Mouse (Mus musculus): ENCODE data around the gene Ccdc86. TPM values are rescaled to one million over a fixed set of nuclear protein-coding genes. Genes with fewer than 3 reads are reported as not detected.

Ccdc86 gene
- polyA plus RNA-seq, 1 experiment from 2014 or later, result 12.5 TPM

GRCm38 (mm10) chr19:10926123-10926621 is 22.9 kb downstream of the Ccdc86 start:
- H3K36me3 ChIP-seq (ENCODE audit: control insufficient read depth, insufficient read depth, low read length), result no peaks in the 10 kb centered on the region
- no peaks in the 10 kb centered on the region for H3K9me3 ChIP-seq (ENCODE audit: control insufficient read depth, low read length)
- DNase-seq, result peak; percentile 30
- no peak overlapping the region for H3K27ac ChIP-seq (replicated peaks; ENCODE audit: low read depth, low read length)
- ATAC-seq (ENCODE audit: low FRiP score, low TSS enrichment), result no peak
- 6% methylated on average over 6 of the region's 6 CpGs for WGBS
- no peak overlapping the region for H3K4me3 ChIP-seq (replicated peaks; ENCODE audit: low read depth, low read length)
- H3K9ac ChIP-seq (replicated peaks; ENCODE audit: low read length), result no peak overlapping the region
- H3K4me2 ChIP-seq (ENCODE audit: low read length), result no peak overlapping the region
- no peaks in the 10 kb centered on the region for H3K27me3 ChIP-seq (ENCODE audit: control insufficient read depth, insufficient read depth, low read length)
- no peaks in the 10 kb centered on the region for H3K4me1 ChIP-seq (ENCODE audit: control insufficient read depth, insufficient read depth, low read length)

GRCm38 (mm10) chr19:10924220-10924619 is 24.8 kb downstream of the Ccdc86 start:
- H3K36me3 ChIP-seq (ENCODE audit: control insufficient read depth, insufficient read depth, low read length), result no peaks in the 10 kb centered on the region
- no peak overlapping the region for H3K27ac ChIP-seq (replicated peaks; ENCODE audit: low read depth, low read length)
- H3K9me3 ChIP-seq (ENCODE audit: control insufficient read depth, low read length), result no peaks in the 10 kb centered on the region
- H3K4me1 ChIP-seq (ENCODE audit: control insufficient read depth, insufficient read depth, low read length), result no peaks in the 10 kb centered on the region
- DNase-seq (no peak), ATAC-seq (ENCODE audit: low FRiP score, low TSS enrichment) (no peak)
- 83% methylated on average over 4 of the region's 4 CpGs for WGBS
- no peak overlapping the region for H3K9ac ChIP-seq (replicated peaks; ENCODE audit: low read length)
- H3K4me3 ChIP-seq (replicated peaks; ENCODE audit: low read depth, low read length), result no peak overlapping the region
- H3K27me3 ChIP-seq (ENCODE audit: control insufficient read depth, insufficient read depth, low read length), result no peaks in the 10 kb centered on the region
- no peak overlapping the region for H3K4me2 ChIP-seq (ENCODE audit: low read length)

- H3K4me2 ChIP-seq (ENCODE audit: low read length), result no peak overlapping the region
- H3K4me1 ChIP-seq (ENCODE audit: control insufficient read depth, insufficient read depth, low read length), result no peaks in the 10 kb centered on the region
- DNase-seq (no peak), ATAC-seq (ENCODE audit: low FRiP score, low TSS enrichment) (no peak)
- no peaks in the 10 kb centered on the region for H3K27me3 ChIP-seq (ENCODE audit: control insufficient read depth, insufficient read depth, low read length)
- no peak overlapping the region for H3K27ac ChIP-seq (replicated peaks; ENCODE audit: low read depth, low read length)
- H3K36me3 ChIP-seq (ENCODE audit: control insufficient read depth, insufficient read depth, low read length), result no peaks in the 10 kb centered on the region
- H3K4me3 ChIP-seq (replicated peaks; ENCODE audit: low read depth, low read length), result no peak overlapping the region
- 80% methylated on average over 3 of the region's 3 CpGs for WGBS
- H3K9me3 ChIP-seq (ENCODE audit: control insufficient read depth, low read length), result no peaks in the 10 kb centered on the region
- no peak overlapping the region for H3K9ac ChIP-seq (replicated peaks; ENCODE audit: low read length)
Observed at GRCm38 (mm10) chr19:10921058-10921457, 28.0 kb downstream of the Ccdc86 start.

- no peaks in the 10 kb centered on the region for H3K4me1 ChIP-seq (ENCODE audit: control insufficient read depth, insufficient read depth, low read length)
- no peaks in the 10 kb centered on the region for H3K9me3 ChIP-seq (ENCODE audit: control insufficient read depth, low read length)
- H3K4me3 ChIP-seq (replicated peaks; ENCODE audit: low read depth, low read length), result no peak within 1 kb of the TSS
- no peak within 1 kb of the TSS for H3K9ac ChIP-seq (replicated peaks; ENCODE audit: low read length)
- H3K36me3 ChIP-seq (ENCODE audit: control insufficient read depth, insufficient read depth, low read length), result no peaks in the 10 kb centered on the region
- WGBS, result 70% methylated on average over 2 of the region's 2 CpGs
- no peak within 1 kb of the TSS for H3K4me2 ChIP-seq (ENCODE audit: low read length)
- DNase-seq (no peak), ATAC-seq (ENCODE audit: low FRiP score, low TSS enrichment) (no peak)
- H3K27ac ChIP-seq (replicated peaks; ENCODE audit: low read depth, low read length), result no peak within 1 kb of the TSS
- H3K27me3 ChIP-seq (ENCODE audit: control insufficient read depth, insufficient read depth, low read length), result no peaks in the 10 kb centered on the region
Observed at GRCm38 (mm10) chr19:10920532-10920931, 28.5 kb downstream of the Ccdc86 start, which contains the start of gene Zp1. Gene Zp1 (minus strand): TSS chr19:10920632.

DNA sequence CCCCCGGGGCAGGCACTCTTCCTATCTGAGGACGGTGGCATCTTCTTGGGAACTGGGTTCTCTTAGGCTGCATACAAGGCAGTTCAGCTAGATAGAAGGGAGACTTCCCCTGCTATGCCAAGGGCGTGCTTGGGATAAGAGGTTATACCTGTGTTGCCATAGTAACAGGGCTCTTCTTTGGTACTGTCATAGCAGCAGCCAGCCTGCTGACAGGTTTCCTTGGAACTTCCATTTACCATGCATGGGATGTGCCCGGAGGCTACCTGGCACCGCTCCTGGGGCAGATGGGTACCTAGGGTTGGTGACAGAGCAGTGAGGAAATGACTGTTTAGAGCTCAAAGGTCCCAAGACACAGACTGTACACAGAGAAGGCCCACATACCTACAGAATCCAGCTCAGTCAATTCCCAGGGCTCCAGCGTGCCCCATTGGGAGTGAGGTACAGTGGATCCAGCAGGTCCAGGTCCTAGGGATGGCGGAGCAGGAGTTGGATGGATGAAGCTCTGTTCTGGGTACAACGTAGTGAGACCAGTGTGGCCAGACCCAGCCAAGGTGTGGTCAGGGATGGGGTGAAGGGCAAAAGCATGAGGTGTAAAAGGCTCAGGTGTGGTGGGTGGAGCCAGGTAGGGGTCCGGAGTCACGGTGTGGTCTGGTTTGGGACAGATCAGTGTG is 30.6 kb downstream of the Ccdc86 start:
- no peak overlapping the region for H3K27ac ChIP-seq (replicated peaks; ENCODE audit: low read depth, low read length)
- 84% methylated on average over 10 of the region's 10 CpGs for WGBS
- no peak for ATAC-seq (ENCODE audit: low FRiP score, low TSS enrichment)
- no peak overlapping the region for H3K9ac ChIP-seq (replicated peaks; ENCODE audit: low read length)
- H3K9me3 ChIP-seq (ENCODE audit: control insufficient read depth, low read length), result no peaks in the 10 kb centered on the region
- H3K27me3 ChIP-seq (ENCODE audit: control insufficient read depth, insufficient read depth, low read length), result no peaks in the 10 kb centered on the region
- H3K36me3 ChIP-seq (ENCODE audit: control insufficient read depth, insufficient read depth, low read length), result no peaks in the 10 kb centered on the region
- peak; percentile 33 for DNase-seq
- no peak overlapping the region for H3K4me2 ChIP-seq (ENCODE audit: low read length)
- H3K4me3 ChIP-seq (replicated peaks; ENCODE audit: low read depth, low read length), result no peak overlapping the region
- no peaks in the 10 kb centered on the region for H3K4me1 ChIP-seq (ENCODE audit: control insufficient read depth, insufficient read depth, low read length)

GRCm38 (mm10) chr19:10916506-10916905 is 32.6 kb downstream of the Ccdc86 start:
- Histone ChIP-seq H3K27me3 (ENCODE audit: control insufficient read depth, insufficient read depth, low read length) (no peaks in the 10 kb centered on the region), H3K4me1 (ENCODE audit: control insufficient read depth, insufficient read depth, low read length) (no peaks in the 10 kb centered on the region), H3K4me2 (ENCODE audit: low read length) (no peak overlapping the region), H3K36me3 (ENCODE audit: control insufficient read depth, insufficient read depth, low read length) (no peaks in the 10 kb centered on the region), H3K9ac (replicated peaks; ENCODE audit: low read length) (no peak overlapping the region), H3K9me3 (ENCODE audit: control insufficient read depth, low read length) (no peaks in the 10 kb centered on the region), H3K4me3 (replicated peaks; ENCODE audit: low read depth, low read length) (no peak overlapping the region), H3K27ac (replicated peaks; ENCODE audit: low read depth, low read length) (no peak overlapping the region)
- WGBS, result 69% methylated on average over 5 of the region's 5 CpGs
- DNase-seq, result no peak
- ATAC-seq (ENCODE audit: low FRiP score, low TSS enrichment), result no peak

GRCm38 (mm10) chr19:10914870-10915269 is 34.2 kb downstream of the Ccdc86 start:
- H3K9me3 ChIP-seq (ENCODE audit: control insufficient read depth, low read length), result no peaks in the 10 kb centered on the region
- H3K27me3 ChIP-seq (ENCODE audit: control insufficient read depth, insufficient read depth, low read length), result no peaks in the 10 kb centered on the region
- no peaks in the 10 kb centered on the region for H3K36me3 ChIP-seq (ENCODE audit: control insufficient read depth, insufficient read depth, low read length)
- WGBS, result 76% methylated on average over 2 of the region's 2 CpGs
- no peak overlapping the region for H3K4me3 ChIP-seq (replicated peaks; ENCODE audit: low read depth, low read length)
- ATAC-seq (ENCODE audit: low FRiP score, low TSS enrichment) (no peak), DNase-seq (no peak)
- H3K4me1 ChIP-seq (ENCODE audit: control insufficient read depth, insufficient read depth, low read length), result no peaks in the 10 kb centered on the region
- no peak overlapping the region for H3K27ac ChIP-seq (replicated peaks; ENCODE audit: low read depth, low read length)
- H3K4me2 ChIP-seq (ENCODE audit: low read length), result no peak overlapping the region
- H3K9ac ChIP-seq (replicated peaks; ENCODE audit: low read length), result no peak overlapping the region

DNA sequence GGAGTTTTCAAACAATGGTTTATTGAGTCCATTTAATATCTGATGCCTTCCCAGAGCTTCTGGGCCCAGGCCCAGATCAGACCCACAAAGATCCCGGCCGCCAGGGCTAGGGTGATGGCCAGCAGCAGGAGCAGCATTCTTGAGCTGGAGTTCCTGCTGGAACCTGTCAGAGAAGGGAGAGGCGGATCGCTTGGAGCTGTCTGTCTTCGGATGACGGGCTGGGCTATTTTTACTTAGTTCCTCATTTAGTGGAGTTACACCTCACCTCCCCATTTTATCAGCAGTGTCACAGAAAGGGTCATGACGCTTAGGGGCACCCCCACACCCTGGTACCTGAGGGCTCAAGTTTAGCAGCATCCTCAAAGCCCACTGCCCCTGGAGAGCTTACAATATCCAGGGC is 34.8 kb downstream of the Ccdc86 start:
- H3K36me3 ChIP-seq (ENCODE audit: control insufficient read depth, insufficient read depth, low read length), result no peaks in the 10 kb centered on the region; the same call in 1 of the 2 replicates
- DNase-seq, result no peak
- H3K9me3 ChIP-seq (ENCODE audit: control insufficient read depth, low read length), result no peaks in the 10 kb centered on the region
- H3K27ac ChIP-seq (replicated peaks; ENCODE audit: low read depth, low read length), result no peak overlapping the region
- no peak overlapping the region for H3K4me3 ChIP-seq (replicated peaks; ENCODE audit: low read depth, low read length)
- no peak overlapping the region for H3K9ac ChIP-seq (replicated peaks; ENCODE audit: low read length)
- H3K4me2 ChIP-seq (ENCODE audit: low read length), result no peak overlapping the region
- H3K4me1 ChIP-seq (ENCODE audit: control insufficient read depth, insufficient read depth, low read length), result no peaks in the 10 kb centered on the region
- no peaks in the 10 kb centered on the region for H3K27me3 ChIP-seq (ENCODE audit: control insufficient read depth, insufficient read depth, low read length)
- WGBS, result 84% methylated on average over 7 of the region's 7 CpGs
- no peak for ATAC-seq (ENCODE audit: low FRiP score, low TSS enrichment)

- Histone ChIP-seq H3K27ac (replicated peaks; ENCODE audit: low read depth, low read length) (no peak overlapping the region), H3K36me3 (ENCODE audit: control insufficient read depth, insufficient read depth, low read length) (peaks cover 36% of the 10 kb centered on the region), H3K9ac (replicated peaks; ENCODE audit: low read length) (no peak overlapping the region), H3K4me2 (ENCODE audit: low read length) (no peak overlapping the region), H3K4me3 (replicated peaks; ENCODE audit: low read depth, low read length) (no peak overlapping the region), H3K27me3 (ENCODE audit: control insufficient read depth, insufficient read depth, low read length) (no peaks in the 10 kb centered on the region), H3K4me1 (ENCODE audit: control insufficient read depth, insufficient read depth, low read length) (no peaks in the 10 kb centered on the region), H3K9me3 (ENCODE audit: control insufficient read depth, low read length) (no peaks in the 10 kb centered on the region)
- 90% methylated on average over 6 of the region's 6 CpGs for WGBS
- no peak for ATAC-seq (ENCODE audit: low FRiP score, low TSS enrichment)
- DNase-seq, result no peak
Observed at GRCm38 (mm10) chr19:10909087-10909721, 39.9 kb downstream of the Ccdc86 start.
